Mouse (Mus musculus) ES-Bruce4 (cell line): Measurements from ENCODE around the gene Fem1a. TPM values are rescaled to one million over a fixed set of nuclear protein-coding genes. Genes with fewer than 3 reads are reported as not detected.
A peak's percentile ranks its signal among the peaks of the same experiment; 100 is the strongest.

Source experiments
- H3K27ac ChIP-seq: 2 replicates; pipeline ENCODE4 v1.5.1; 2012; ENCODE audit warnings: low read length, inconsistent platforms; ENCODE audit not compliant: insufficient read depth
- H3K27me3 ChIP-seq: 2 replicates; pipeline ENCODE4 v1.6.1; 2012; ENCODE audit warnings: mild to moderate bottlenecking, low read length, inconsistent platforms; ENCODE audit not compliant: control insufficient read depth, poor library complexity, insufficient read depth, severe bottlenecking
- H3K36me3 ChIP-seq: 2 replicates; pipeline ENCODE4 v1.6.1; 2012; ENCODE audit warnings: inconsistent platforms, mild to moderate bottlenecking, low read length, moderate library complexity; ENCODE audit not compliant: control insufficient read depth, poor library complexity, insufficient read depth, severe bottlenecking
- H3K4me1 ChIP-seq: one replicate; pipeline ENCODE4 v1.8.1; 2011; ENCODE audit warnings: low read length; ENCODE audit not compliant: control insufficient read depth, insufficient read depth
- H3K4me3 ChIP-seq: 2 replicates; pipeline ENCODE4 v1.5.1; 2011; ENCODE audit warnings: low read depth, mild to moderate bottlenecking, low read length
- H3K9ac ChIP-seq: 2 replicates; pipeline ENCODE4 v1.6.1; 2012; ENCODE audit warnings: low read depth, mild to moderate bottlenecking, inconsistent platforms; ENCODE audit not compliant: poor library complexity, severe bottlenecking
- H3K9me3 ChIP-seq: replicated peaks from 2 replicates; pipeline ENCODE4 v1.6.1; 2012; ENCODE audit warnings: mild to moderate bottlenecking, low read length, inconsistent platforms; ENCODE audit not compliant: control insufficient read depth, poor library complexity, insufficient read depth, severe bottlenecking
- CTCF ChIP-seq: IDR thresholded peaks from one replicate; pipeline ENCODE4 v1.8.1; 2011; ENCODE audit warnings: low read depth, low read length
- EP300 ChIP-seq: IDR thresholded peaks from 2 replicates; pipeline ENCODE4 v1.6.1; 2011; ENCODE audit warnings: low read depth, low read length; ENCODE audit not compliant: insufficient read depth
- POLR2A ChIP-seq: IDR thresholded peaks from one replicate; pipeline ENCODE4 v1.8.1; 2011; ENCODE audit warnings: low read length; ENCODE audit not compliant: insufficient read depth
- polyA plus RNA-seq: library from polyadenylated mRNA; stranded (reverse); fragments of >200 nt; gene quantifications from 2 replicates; pipeline ENCODE4 v1.2.4, GENCODE M21; 2011; ENCODE audit warnings: low read depth; ENCODE audit not compliant: missing spikeins, insufficient read depth, insufficient read length

Gene Fem1a
- polyA plus RNA-seq, 1 experiment, result 4.9 TPM

- Histone ChIP-seq H3K9me3 (no peaks in the 10 kb centered on the region), H3K27ac (no peak overlapping the region), H3K27me3 (no peaks in the 10 kb centered on the region), H3K4me3 (no peak overlapping the region), H3K9ac (no peak overlapping the region), H3K4me1 (peaks cover 4% of the 10 kb centered on the region), H3K36me3 (peaks cover 8% of the 10 kb centered on the region)
- no peak for TF ChIP-seq EP300
- no peak for TF ChIP-seq CTCF
- no peak for TF ChIP-seq POLR2A
Observed at GRCm38 (mm10) chr17:56259301-56260037, 2.9 kb downstream of the Fem1a start.

DNA sequence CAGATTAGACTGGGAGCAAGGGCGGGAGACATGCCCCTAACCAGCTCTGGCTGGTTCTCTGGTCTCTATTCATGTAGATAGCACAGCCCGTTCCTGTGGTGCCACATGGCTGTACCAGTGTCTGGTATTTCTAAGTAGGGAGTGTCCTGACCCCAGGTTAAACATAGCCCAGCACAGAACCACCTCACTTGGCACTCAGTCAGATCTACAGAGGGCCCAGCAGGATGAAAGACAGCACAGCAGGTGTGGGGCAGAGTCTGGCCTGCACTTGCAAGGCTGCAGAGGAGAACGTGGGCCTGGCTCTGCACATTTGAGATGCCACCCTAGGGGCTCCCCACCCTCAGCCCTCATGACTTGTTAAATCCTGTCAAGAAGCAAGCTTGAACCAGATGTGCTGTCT is 4.6 kb downstream of the Fem1a start:
- no peaks in the 10 kb centered on the region for H3K9me3 ChIP-seq
- H3K4me1 ChIP-seq, result peaks cover 6% of the 10 kb centered on the region
- 0 out of 2 replicates have a peak overlapping the region, but pooled peaks have one; percentile 10 for H3K27ac ChIP-seq
- no peak overlapping the region for H3K4me3 ChIP-seq
- no peak overlapping the region for H3K9ac ChIP-seq
- no peaks in the 10 kb centered on the region for H3K27me3 ChIP-seq
- no peak for TF ChIP-seq EP300
- TF ChIP-seq POLR2A, result no peak
- TF ChIP-seq CTCF, result no peak
- peaks cover 8% of the 10 kb centered on the region for H3K36me3 ChIP-seq

DNA sequence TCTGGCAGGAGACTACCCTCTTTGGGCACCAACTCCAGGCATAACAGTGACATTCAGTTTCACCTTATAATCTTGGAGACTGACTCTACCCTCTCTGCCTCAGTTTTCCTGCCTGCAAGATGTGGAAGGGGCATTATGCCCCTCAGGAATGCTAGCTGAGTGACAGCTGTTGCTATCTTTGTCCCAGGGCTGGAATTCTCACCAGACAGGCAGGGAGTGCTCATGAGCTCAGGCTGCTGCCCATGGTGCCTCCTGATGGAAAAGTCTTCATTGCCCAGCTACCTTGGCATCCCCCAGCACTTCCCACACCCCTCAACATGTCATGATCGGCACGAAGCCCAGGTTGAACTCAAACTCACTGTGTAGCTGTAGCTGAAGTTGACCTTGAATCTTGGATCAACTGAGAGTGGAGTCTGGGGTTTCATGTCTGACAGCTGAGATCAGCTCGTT is 6.1 kb downstream of the Fem1a start:
- H3K9ac ChIP-seq, result no peak overlapping the region
- no peak overlapping the region for H3K27ac ChIP-seq
- no peaks in the 10 kb centered on the region for H3K27me3 ChIP-seq
- peaks cover 7% of the 10 kb centered on the region for H3K4me1 ChIP-seq
- no peak for TF ChIP-seq POLR2A
- TF ChIP-seq CTCF, result no peak
- no peak for TF ChIP-seq EP300
- no peaks in the 10 kb centered on the region for H3K9me3 ChIP-seq
- peaks cover 8% of the 10 kb centered on the region for H3K36me3 ChIP-seq
- H3K4me3 ChIP-seq, result no peak overlapping the region

DNA sequence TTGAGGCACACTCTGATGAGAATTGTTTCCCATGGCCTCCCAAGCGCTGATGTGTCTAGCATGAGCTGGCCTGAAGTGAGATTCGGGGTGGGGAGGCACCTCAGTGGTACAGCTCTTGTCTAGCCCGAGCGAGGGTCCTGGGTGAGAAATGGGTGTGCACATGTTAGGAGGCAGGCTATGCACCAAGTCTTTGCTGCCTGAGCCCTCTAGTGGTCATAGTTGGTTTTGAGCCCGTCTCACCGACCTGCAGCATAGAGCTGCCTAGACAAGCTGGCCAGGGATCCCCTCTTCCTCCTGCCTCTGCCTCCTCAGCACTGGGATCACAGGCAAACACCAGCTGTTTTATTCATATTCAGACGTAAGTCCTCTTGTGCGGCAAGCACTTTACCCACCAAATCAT is 7.4 kb downstream of the Fem1a start:
- TF ChIP-seq EP300 (no peak), POLR2A (no peak), CTCF (peak; percentile 94)
- Histone ChIP-seq H3K9me3 (no peaks in the 10 kb centered on the region), H3K4me3 (no peak overlapping the region), H3K27me3 (no peaks in the 10 kb centered on the region), H3K36me3 (peaks cover 3% of the 10 kb centered on the region; the same call in 1 of the 2 replicates), H3K27ac (no peak overlapping the region), H3K9ac (no peak overlapping the region), H3K4me1 (peaks cover 7% of the 10 kb centered on the region)

GRCm38 (mm10) chr17:56265011-56265410 is 8.4 kb downstream of the Fem1a start:
- no peaks in the 10 kb centered on the region; the same call in 1 of the 2 replicates for H3K36me3 ChIP-seq
- no peaks in the 10 kb centered on the region for H3K27me3 ChIP-seq
- H3K9ac ChIP-seq, result no peak overlapping the region
- no peaks in the 10 kb centered on the region for H3K9me3 ChIP-seq
- no peak overlapping the region for H3K27ac ChIP-seq
- H3K4me3 ChIP-seq, result no peak overlapping the region
- H3K4me1 ChIP-seq, result peaks cover 7% of the 10 kb centered on the region
- TF ChIP-seq POLR2A (no peak), CTCF (no peak), EP300 (no peak)

- Histone ChIP-seq H3K9ac (no peak overlapping the region), H3K9me3 (no peaks in the 10 kb centered on the region), H3K4me3 (no peak overlapping the region), H3K27me3 (no peaks in the 10 kb centered on the region), H3K4me1 (peaks cover 4% of the 10 kb centered on the region), H3K27ac (peak overlapping the region; percentile 57), H3K36me3 (no peaks in the 10 kb centered on the region)
- TF ChIP-seq CTCF (no peak), POLR2A (no peak), EP300 (no peak)
Observed at GRCm38 (mm10) chr17:56265869-56266268, 9.3 kb downstream of the Fem1a start.
